Mouse (Mus musculus): Measurements from ENCODE around the gene Cavin4.

Gene Cavin4

GRCm38 (mm10) chr4:48663271-48663670 lies at the start of gene Cavin4:
Gene Cavin4, plus strand, starts transcription at chr4:48663514.
- in situ Hi-C loops (cut with MboI, MseI), result no loop called here

DNA sequence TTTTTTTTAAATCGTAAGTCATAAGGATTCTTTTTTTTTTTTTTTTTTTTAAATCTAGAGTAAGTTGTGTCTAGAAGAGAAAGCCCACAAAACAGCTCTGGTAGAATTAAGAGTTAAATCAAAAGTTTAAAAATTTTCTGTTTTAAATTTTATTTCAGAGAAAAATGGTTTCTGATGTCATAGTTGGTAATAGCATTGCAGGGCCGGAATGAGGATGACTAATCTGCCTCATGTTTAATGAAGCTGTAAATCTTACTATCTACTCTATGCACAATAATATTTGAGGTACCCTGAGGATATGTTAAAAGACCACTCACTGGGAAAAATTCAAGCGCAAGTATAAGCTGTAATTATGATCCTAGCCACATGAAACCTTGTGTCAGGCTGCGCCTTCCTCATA lies 47.8 kb upstream of the Cavin4 start:
- in situ Hi-C loops (cut with MboI, MseI), result no loop called here

DNA sequence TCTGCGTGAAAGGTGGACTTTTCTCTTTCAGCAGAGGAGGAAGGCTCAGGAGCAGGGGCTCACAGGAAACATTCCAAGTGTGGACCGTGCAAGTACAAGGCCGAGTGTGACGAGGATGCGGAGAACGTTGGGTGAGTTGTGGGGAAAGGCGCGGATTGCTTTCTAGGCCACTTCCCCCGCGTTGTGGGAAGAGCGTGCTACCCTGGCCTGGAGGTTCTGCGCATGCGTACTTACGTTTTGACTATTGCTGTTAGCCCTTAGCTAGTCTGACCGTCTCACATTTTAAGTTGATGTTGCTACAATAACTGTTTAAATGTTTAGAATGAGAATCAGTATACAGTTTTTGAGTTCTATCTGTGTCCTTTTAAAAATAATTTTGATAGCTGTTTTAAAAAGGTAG lies 46.1 kb upstream of the Cavin4 start:
- in situ Hi-C loops (cut with MboI, MseI), result no loop called here

- in situ Hi-C loops (cut with MboI, MseI), result no loop called here
These were observed 43.2 kb upstream of the Cavin4 start for GRCm38 (mm10) chr4:48620121-48620520.

DNA sequence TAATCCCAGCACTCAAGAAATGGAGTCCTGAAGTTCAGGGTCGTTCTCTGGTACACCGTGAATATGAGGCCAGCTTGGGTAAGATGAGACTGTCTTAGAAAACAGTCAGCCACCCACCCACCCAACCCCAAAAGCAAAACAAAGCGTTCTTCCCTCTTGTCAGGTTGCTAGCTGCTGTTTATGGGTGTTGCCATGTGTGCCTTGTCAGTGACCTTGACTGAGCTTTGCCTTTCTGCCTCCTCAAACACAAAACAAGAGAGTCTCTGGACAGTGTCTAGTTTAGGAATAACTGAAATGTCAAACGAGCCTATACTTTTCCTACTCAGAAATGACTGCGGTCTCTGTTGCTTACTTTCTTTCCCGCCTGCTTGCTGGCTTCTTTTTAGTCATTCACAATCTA lies 41.1 kb upstream of the Cavin4 start:
- in situ Hi-C loops (cut with MboI, MseI), result no loop called here

DNA sequence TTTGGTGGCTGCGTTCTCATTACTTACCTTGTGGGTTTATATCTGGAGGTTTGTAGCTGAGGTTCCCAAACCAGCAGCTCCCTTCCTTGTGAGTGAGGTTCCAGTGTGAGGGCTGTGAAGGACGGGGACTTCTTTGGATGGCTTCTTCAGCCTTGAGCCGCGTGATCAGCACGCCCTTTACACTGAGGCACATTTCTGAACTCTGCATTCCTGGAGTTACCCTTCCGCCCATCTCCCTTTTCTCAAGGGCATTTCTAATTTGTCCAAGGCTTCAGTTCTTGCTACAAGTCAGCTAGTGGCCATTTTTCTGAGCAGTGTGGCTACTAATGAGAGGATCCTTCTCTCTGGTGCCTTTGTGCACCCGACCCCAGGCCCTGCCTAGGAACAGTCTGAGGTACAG lies 40.4 kb upstream of the Cavin4 start:
- in situ Hi-C loops (cut with MboI, MseI), result no loop called here

GRCm38 (mm10) chr4:48624961-48625360 lies 38.4 kb upstream of the Cavin4 start:
- in situ Hi-C loops (cut with MboI, MseI), result no loop called here

DNA sequence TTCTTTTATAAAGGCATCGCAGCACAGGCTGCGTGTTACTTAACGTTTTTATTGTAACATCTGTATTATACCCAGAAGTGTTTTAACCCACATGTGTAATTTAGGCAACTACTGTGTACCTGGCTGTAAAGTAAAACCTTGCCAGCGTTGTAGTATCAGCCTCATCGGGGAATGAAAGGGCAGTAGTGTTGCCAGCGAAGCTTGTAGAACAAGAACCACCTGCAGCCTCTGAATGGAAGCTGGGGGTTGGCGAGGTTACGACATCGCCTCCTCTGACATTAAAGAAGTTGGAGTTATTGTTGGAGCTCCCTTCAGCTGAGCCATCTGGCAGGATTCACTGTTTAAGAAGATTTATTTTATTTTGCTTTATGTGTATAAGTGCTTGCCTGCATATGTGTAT lies 37.5 kb upstream of the Cavin4 start:
- in situ Hi-C loops (cut with MboI, MseI), result no loop called here

- in situ Hi-C loops (cut with MboI, MseI), result no loop called here
These were observed 33.9 kb upstream of the Cavin4 start for GRCm38 (mm10) chr4:48629445-48629844.

GRCm38 (mm10) chr4:48633529-48633928 lies 29.8 kb upstream of the Cavin4 start:
- in situ Hi-C loops (cut with MboI, MseI), result no loop called here

- in situ Hi-C loops (cut with MboI, MseI), result no loop called here
These were observed 29.3 kb upstream of the Cavin4 start for GRCm38 (mm10) chr4:48634058-48634457.

- in situ Hi-C loops (cut with MboI, MseI), result no loop called here
These were observed 26.5 kb upstream of the Cavin4 start for GRCm38 (mm10) chr4:48636831-48637230.

GRCm38 (mm10) chr4:48638132-48638531 lies 25.2 kb upstream of the Cavin4 start:
- in situ Hi-C loops (cut with MboI, MseI), result no loop called here

- in situ Hi-C loops (cut with MboI, MseI), result no loop called here
These were observed 23.8 kb upstream of the Cavin4 start for GRCm38 (mm10) chr4:48639503-48639902.

DNA sequence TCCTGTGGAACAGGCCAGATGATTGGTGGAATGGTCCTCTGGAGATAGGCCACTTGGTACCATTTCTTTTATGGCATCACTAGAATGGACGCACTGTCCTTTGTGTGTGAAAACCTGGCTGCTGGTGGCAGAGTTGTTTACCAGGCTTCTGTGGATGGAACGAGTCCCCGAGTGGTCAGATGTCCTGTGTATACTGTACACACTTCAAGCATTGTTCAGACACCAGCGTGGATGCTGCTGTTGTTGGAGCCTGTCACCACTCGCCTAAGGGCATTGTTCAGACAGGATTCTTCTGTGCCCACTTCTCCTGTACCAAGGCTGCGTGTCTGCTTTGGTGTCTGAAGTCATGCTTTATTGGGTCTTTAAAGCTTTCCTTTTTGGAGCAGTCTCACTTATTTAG lies 19.5 kb upstream of the Cavin4 start:
- in situ Hi-C loops (cut with MboI, MseI), result no loop called here

GRCm38 (mm10) chr4:48646143-48646542 lies 17.2 kb upstream of the Cavin4 start:
- in situ Hi-C loops (cut with MboI, MseI), result no loop called here

DNA sequence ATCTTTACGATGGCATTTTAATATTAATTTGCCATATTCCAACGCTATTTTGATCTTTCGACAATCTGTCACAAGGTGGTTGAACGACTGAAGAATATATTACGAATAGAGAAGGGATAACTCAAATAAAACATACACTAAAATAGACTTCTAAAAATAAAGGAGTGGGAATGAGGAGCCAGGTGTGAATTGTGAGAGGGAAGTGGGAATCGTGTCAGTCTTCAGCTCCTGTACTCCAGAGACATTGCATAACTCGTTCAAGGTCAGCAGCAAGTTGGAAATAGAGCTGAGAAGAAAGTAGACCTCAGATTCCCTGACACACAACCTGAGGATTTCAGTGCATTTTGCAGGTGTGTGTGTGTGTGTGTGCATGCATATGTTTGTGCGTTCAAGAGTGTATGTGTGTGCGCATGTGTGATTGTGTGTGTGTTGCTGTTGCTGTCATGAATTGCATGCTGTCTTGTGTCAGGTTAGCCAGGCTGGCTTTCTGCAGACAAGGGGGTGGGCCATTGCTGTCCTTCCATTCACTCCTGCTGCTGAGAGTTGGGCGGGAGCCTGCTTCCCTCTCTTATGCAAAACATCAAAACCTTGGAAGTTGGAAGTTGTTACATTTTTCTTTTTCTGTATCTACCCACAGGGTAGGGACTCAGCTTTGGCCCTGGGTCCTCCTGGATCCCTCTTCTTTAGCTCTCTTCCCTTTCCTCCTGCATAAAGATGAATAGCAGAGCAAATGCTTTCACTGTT lies 12.5 kb upstream of the Cavin4 start:
- in situ Hi-C loops (cut with MboI, MseI), result no loop called here

- in situ Hi-C loops (cut with MboI, MseI), result no loop called here
These were observed 9.2 kb upstream of the Cavin4 start for GRCm38 (mm10) chr4:48654118-48654517.

DNA sequence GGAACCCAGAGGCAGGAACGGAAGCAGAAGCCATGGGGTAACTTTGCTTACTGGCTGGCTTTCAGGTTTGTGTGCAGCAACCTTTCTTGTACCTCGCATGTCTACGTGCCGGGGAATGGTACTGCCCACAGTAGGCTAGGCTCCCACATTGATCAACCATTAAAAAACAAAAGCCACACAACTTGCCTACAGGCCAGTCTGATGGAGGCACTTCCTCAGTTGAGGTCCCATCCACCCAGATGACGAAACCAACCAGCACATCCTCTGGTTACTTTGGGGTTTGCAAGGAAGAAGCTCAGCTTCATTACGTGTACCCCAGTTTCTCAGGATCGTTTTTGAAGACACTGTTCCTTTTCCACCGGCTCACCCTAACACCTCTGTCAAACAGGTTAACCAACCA lies 6.8 kb upstream of the Cavin4 start:
- in situ Hi-C loops (cut with MboI, MseI), result no loop called here

DNA sequence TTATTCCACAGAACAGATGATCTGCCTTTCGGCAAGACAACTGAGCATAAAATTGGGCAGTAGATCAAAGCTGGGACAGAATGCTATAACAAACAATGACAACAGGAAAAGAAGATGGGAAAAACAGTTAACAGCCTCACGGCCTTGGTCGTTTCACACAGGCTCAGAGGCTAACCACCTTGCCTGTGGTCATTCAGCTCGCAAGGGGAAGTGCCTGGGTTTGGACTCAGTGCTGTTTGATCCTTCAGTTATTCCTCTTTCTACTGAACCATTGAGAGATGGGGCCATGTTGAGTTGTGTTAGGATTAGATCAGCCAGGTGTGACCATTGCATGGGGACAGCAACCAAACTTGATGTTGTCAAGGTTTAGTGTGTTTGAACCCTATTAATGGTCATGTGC lies 3.2 kb upstream of the Cavin4 start:
- in situ Hi-C loops (cut with MboI, MseI), result no loop called here

- in situ Hi-C loops (cut with MboI, MseI), result no loop called here
These were observed 2.4 kb upstream of the Cavin4 start for GRCm38 (mm10) chr4:48660619-48661575.

DNA sequence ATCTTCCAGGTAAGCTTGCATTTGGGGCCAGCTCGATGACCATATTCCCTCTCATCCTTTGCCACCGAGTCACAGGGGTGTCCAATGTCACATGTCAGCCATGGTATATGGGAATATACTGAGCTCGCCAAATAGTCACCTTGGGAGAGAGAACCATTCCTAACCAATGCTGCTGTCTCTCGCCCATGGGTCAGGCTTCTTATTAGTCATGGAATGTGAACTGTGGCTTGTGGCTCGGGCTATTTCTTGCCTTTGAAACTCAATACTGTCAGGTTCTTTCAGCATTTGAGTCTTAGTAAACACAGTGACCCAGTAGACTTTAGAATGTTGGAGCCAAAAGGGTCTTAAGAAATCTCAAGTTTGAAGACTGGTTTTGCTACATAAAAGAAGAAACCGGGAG lies 707 bp downstream of the Cavin4 start:
- in situ Hi-C loops (cut with MboI, MseI), result no loop called here

DNA sequence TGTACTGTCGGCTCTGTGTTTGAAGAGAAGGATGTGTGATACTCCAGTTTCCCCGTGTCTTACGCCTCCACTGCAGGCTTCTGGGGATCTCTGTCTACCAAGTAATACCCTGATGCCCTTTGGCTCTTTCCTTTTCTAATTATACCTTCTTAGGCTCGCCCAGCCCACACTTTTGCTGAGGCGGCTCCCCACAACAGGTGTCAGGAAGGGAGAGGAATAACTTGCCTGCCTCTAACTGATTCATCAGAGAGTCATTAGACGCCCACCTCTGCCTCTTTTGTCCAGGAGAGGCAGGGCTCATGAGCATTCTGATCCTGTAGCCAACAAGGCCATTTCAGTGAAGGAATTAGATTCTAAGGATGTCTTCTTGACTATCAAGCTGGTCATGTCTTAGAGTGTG lies 4.0 kb downstream of the Cavin4 start:
- in situ Hi-C loops (cut with MboI, MseI), result no loop called here
